Mouse (Mus musculus) neural tube, embryonic 11.5 days (tissue): ENCODE data around the gene Cks2. TPM values are rescaled to one million over a fixed set of nuclear protein-coding genes. Genes with fewer than 3 reads are reported as not detected.

ENCODE experiments used
- ATAC-seq: fragments of 200-750 bp; cut with Nextera tagmentation; 2 replicates; pipeline ENCODE4 v1.8.0; 2017; ENCODE audit warnings: moderate number of reproducible peaks, mild to moderate bottlenecking, moderate TSS enrichment, moderate library complexity; ENCODE audit not compliant: insufficient read depth, low FRiP score, low TSS enrichment
- DNase-seq: peaks from one replicate; pipeline ENCODE4 v3.0.0-alpha.2; 2015; ENCODE audit warnings: low spot score
- H3K27ac ChIP-seq: fragments of 300-500 bp; sonication (generic); 2 replicates; pipeline ENCODE4 v1.5.1; 2014; ENCODE audit warnings: low read depth, mild to moderate bottlenecking, low read length
- H3K27me3 ChIP-seq: fragments of 300-500 bp; sonication (generic); 2 replicates; pipeline ENCODE4 v1.6.1; 2014; ENCODE audit warnings: mild to moderate bottlenecking, low read length, mixed read lengths; ENCODE audit not compliant: control insufficient read depth, insufficient read depth
- H3K36me3 ChIP-seq: fragments of 300-500 bp; sonication (generic); 2 replicates; pipeline ENCODE4 v1.6.1; 2014; ENCODE audit warnings: mild to moderate bottlenecking, low read length, moderate library complexity, mixed read lengths; ENCODE audit not compliant: control insufficient read depth, insufficient read depth
- H3K4me1 ChIP-seq: fragments of 300-500 bp; sonication (generic); 2 replicates; pipeline ENCODE4 v1.6.1; 2014; ENCODE audit warnings: low read length, mixed read lengths; ENCODE audit not compliant: control insufficient read depth, insufficient read depth
- H3K4me2 ChIP-seq: fragments of 300-500 bp; sonication (generic); 2 replicates; pipeline ENCODE4 v1.6.1; 2014; ENCODE audit warnings: low read depth, mild to moderate bottlenecking, moderate library complexity
- H3K4me3 ChIP-seq: fragments of 300-500 bp; sonication (generic); 2 replicates; pipeline ENCODE4 v1.5.1; 2014; ENCODE audit warnings: low read depth, low read length
- H3K9ac ChIP-seq: fragments of 300-500 bp; sonication (generic); 2 replicates; pipeline ENCODE4 v1.6.1; 2014; ENCODE audit warnings: mild to moderate bottlenecking, low read length
- H3K9me3 ChIP-seq: fragments of 300-500 bp; sonication (generic); 2 replicates; pipeline ENCODE4 v1.6.1; 2016; ENCODE audit warnings: low read length; ENCODE audit not compliant: control insufficient read depth
- WGBS: fragments of 180-500 bp; shearing (Covaris S2); extraction: QIAGEN DNeasy Blood & Tissue Kit; methylation state at CpG from one replicate; pipeline ENCODE4 v1.1.7; 2014; 5-methylcytosine and 5-hydroxymethylcytosine counted together
- polyA plus RNA-seq: library from polyadenylated mRNA; unstranded; fragments of >200 nt; fragmentation: Nextera tagmentation; extraction: Ambion mirVana; gene quantifications from 2 replicates; pipeline ENCODE4 v1.2.1, GENCODE M21; 2014

Gene Cks2
- polyA plus RNA-seq, 1 experiment from 2014 or later: 323 TPM

- Histone ChIP-seq H3K9me3 (no peaks in the 10 kb centered on the region), H3K27me3 (no peaks in the 10 kb centered on the region), H3K4me3 (no peak overlapping the region), H3K9ac (no peak overlapping the region), H3K4me1 (no peaks in the 10 kb centered on the region), H3K4me2 (no peak overlapping the region), H3K36me3 (no peaks in the 10 kb centered on the region), H3K27ac (no peak overlapping the region)
- WGBS: 40% methylated on average over 9 of the region's 9 CpGs
- ATAC-seq: no peak
- peak; percentile 29 for DNase-seq
Measured at GRCm38 (mm10) chr13:51611060-51611459, 34.0 kb upstream of the Cks2 start.

GRCm38 (mm10) chr13:51611500-51611899 is 33.5 kb upstream of the Cks2 start:
- WGBS: 64% methylated on average over 5 of the region's 5 CpGs
- Histone ChIP-seq H3K4me3 (no peak overlapping the region), H3K4me2 (no peak overlapping the region), H3K9me3 (no peaks in the 10 kb centered on the region), H3K36me3 (no peaks in the 10 kb centered on the region), H3K27me3 (no peaks in the 10 kb centered on the region), H3K27ac (no peak overlapping the region), H3K9ac (no peak overlapping the region), H3K4me1 (no peaks in the 10 kb centered on the region)
- DNase-seq (no peak), ATAC-seq (no peak)

DNA sequence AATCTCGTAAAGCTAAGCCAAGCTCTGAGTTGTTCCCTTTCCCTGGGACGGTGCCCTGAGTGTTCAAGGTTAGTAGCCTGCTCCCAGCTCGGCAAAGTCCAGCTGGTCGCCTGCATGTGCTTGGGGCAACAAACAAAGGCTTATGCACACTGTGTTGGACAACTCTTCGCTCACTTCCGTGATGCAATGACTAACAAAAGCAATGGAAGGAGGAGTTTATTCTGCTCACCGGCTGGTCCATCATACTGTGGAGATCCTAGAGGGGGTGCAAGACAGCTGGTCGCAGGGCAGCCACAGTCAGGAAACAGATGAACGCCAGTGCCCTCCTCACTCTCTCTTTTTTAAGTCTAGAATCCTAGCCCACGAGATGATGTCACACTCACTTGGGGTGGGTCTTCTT is 29.2 kb upstream of the Cks2 start:
- 75% methylated on average over 10 of the region's 10 CpGs for WGBS
- Histone ChIP-seq H3K9me3 (no peaks in the 10 kb centered on the region), H3K27me3 (no peaks in the 10 kb centered on the region), H3K4me1 (no peaks in the 10 kb centered on the region), H3K27ac (no peak overlapping the region), H3K4me2 (no peak overlapping the region), H3K9ac (no peak overlapping the region), H3K4me3 (no peak overlapping the region), H3K36me3 (no peaks in the 10 kb centered on the region)
- DNase-seq (no peak), ATAC-seq (no peak)

DNA sequence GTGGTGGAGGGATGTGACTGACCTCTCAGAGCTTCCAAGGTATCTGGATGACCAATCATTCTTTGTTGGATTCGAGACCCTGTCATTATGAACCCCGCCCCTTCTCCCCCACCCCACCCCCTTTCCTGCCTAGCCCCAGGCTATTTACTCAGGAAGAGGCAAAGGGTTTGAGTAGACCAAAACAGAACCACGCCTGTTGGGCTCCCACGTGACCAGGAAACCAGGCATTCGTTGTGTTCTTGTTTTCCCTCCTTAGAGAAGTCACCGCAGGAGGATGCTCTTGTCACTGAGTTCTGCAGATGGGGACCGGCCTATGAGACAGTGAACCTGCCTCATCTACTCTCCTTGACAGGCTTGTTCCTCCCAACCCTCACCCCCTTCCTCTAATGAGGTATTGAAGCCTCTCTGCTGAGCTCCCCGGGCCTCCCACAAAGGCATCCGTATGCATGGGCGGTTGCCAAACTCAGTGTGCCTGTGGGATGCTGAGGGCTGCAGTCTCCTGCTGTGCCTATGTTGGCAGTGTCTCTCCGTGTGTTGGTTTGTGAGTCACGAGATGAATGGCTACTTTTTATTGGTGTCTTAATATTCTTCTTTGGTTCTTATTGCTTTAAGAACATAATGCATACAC is 28.5 kb upstream of the Cks2 start:
- H3K4me3 ChIP-seq: no peak overlapping the region
- 10% methylated on average over 12 of the region's 12 CpGs for WGBS
- no peak overlapping the region for H3K27ac ChIP-seq
- H3K4me1 ChIP-seq: no peaks in the 10 kb centered on the region
- H3K9ac ChIP-seq: no peak overlapping the region
- no peaks in the 10 kb centered on the region for H3K27me3 ChIP-seq
- H3K4me2 ChIP-seq: no peak overlapping the region
- DNase-seq (no peak), ATAC-seq (no peak)
- H3K9me3 ChIP-seq: no peaks in the 10 kb centered on the region
- no peaks in the 10 kb centered on the region for H3K36me3 ChIP-seq

- Histone ChIP-seq H3K4me1 (no peaks in the 10 kb centered on the region), H3K9me3 (no peaks in the 10 kb centered on the region), H3K9ac (no peak overlapping the region), H3K27ac (no peak overlapping the region), H3K4me3 (no peak overlapping the region), H3K27me3 (no peaks in the 10 kb centered on the region), H3K4me2 (no peak overlapping the region), H3K36me3 (no peaks in the 10 kb centered on the region)
- 71% methylated on average over 1 of the region's 1 CpGs for WGBS
- DNase-seq (no peak), ATAC-seq (no peak)
Measured at GRCm38 (mm10) chr13:51617306-51617705, 27.7 kb upstream of the Cks2 start.

GRCm38 (mm10) chr13:51617861-51618260 is 27.2 kb upstream of the Cks2 start:
- H3K9ac ChIP-seq: no peak overlapping the region
- no peak overlapping the region for H3K27ac ChIP-seq
- ATAC-seq: no peak
- 23% methylated on average over 6 of the region's 6 CpGs for WGBS
- H3K4me2 ChIP-seq: no peak overlapping the region
- peak; percentile 79 for DNase-seq
- no peak overlapping the region for H3K4me3 ChIP-seq
- H3K27me3 ChIP-seq: no peaks in the 10 kb centered on the region
- H3K9me3 ChIP-seq: no peaks in the 10 kb centered on the region
- no peaks in the 10 kb centered on the region for H3K4me1 ChIP-seq
- no peaks in the 10 kb centered on the region for H3K36me3 ChIP-seq

- no peak overlapping the region for H3K27ac ChIP-seq
- no peaks in the 10 kb centered on the region for H3K27me3 ChIP-seq
- 21% methylated on average over 8 of the region's 9 CpGs for WGBS
- no peak overlapping the region for H3K9ac ChIP-seq
- H3K4me1 ChIP-seq: no peaks in the 10 kb centered on the region
- no peaks in the 10 kb centered on the region for H3K9me3 ChIP-seq
- no peaks in the 10 kb centered on the region for H3K36me3 ChIP-seq
- ATAC-seq: no peak
- DNase-seq: no peak
- no peak overlapping the region for H3K4me2 ChIP-seq
- H3K4me3 ChIP-seq: no peak overlapping the region
Measured at GRCm38 (mm10) chr13:51618602-51619001, 26.4 kb upstream of the Cks2 start.

- Histone ChIP-seq H3K4me2 (no peak overlapping the region), H3K27ac (no peak overlapping the region), H3K4me1 (no peaks in the 10 kb centered on the region), H3K27me3 (no peaks in the 10 kb centered on the region), H3K9me3 (no peaks in the 10 kb centered on the region), H3K36me3 (no peaks in the 10 kb centered on the region), H3K4me3 (no peak overlapping the region), H3K9ac (no peak overlapping the region)
- ATAC-seq (no peak), DNase-seq (no peak)
- WGBS: 87% methylated on average over 5 of the region's 5 CpGs
Measured at GRCm38 (mm10) chr13:51622626-51623025, 22.4 kb upstream of the Cks2 start.

DNA sequence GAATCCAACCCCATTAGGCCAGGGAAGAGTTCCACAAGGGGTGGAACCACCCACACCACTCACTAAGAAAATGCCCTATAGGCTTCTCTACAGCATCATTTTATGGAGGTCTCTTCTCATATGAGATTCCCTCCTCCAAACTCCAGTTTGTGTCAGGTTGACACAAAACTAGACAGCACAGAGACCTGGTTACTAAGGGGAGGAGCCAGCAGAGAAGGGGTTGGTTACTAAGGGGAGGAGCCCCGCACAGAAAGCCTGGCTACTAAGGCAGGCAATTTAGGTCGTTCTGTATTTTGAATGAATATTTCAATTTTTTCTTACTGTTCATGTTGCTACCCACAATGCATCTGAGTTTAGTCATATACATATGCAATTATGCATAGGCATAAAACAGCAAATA is 21.4 kb upstream of the Cks2 start:
- Histone ChIP-seq H3K4me1 (no peaks in the 10 kb centered on the region), H3K9ac (no peak overlapping the region), H3K36me3 (no peaks in the 10 kb centered on the region), H3K27ac (no peak overlapping the region), H3K27me3 (no peaks in the 10 kb centered on the region), H3K4me3 (no peak overlapping the region), H3K9me3 (no peaks in the 10 kb centered on the region), H3K4me2 (no peak overlapping the region)
- no peak for DNase-seq
- 85% methylated on average over 2 of the region's 2 CpGs for WGBS
- ATAC-seq: no peak
